Mouse (Mus musculus): Measurements from ENCODE around the gene Nebl. TPM values are rescaled to one million over a fixed set of nuclear protein-coding genes. Genes with fewer than 3 reads are reported as not detected.

The Nebl gene
- polyA plus RNA-seq (2012; rRNA removed; ENCODE audit: low replicate concordance): 0.09 and 3.1 TPM in 2 replicates

DNA sequence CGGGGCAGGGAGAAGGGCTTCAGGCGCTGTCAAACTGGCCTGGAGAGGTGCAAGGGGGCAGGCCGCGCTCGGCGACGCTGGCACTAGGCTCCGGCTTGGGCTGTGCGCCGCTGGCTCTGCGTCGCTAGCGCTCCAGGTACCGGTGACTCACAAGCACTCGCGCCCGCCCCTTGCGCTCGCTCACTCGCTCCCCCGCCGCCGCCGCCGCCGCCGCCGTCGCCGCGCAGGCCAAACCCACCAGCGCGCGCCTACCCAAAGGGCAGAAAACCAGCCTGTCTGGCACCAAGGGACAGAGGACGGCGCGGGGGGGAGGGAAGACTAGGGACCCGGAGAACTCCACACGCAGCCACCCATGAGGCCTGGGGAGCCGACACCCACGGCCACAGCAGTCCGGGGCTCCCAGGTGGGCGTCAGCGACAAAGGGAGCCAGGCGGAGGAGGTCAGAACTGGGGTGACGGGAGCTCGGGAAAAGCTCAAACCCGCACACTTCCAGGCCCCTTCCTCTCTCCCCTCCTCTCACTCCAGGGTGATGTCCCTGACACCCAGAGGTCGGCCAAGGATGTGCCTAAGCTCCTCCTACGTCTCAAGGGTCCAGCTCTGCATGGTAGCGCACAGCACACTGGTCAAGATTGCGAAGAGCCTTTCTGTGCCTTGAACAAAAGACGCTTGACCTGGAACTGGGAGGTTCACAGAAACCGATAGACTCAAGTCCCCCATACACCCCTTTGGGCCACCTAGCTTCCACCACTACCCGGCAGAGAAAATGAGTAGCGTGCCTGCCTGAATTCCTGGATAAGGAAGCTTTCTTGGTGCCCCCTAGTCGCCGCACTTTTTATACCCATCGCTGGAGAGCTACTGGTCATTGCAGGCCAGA, at the start of gene Nebl:
Gene Nebl (minus strand): TSS at position 508 of the 874 bp plus-strand sequence.

